Mouse (Mus musculus): ENCODE measurements around the gene Chpf. TPM values are rescaled to one million over a fixed set of nuclear protein-coding genes. Genes with fewer than 3 reads are reported as not detected.

Gene Chpf
- polyA plus RNA-seq, 1 experiment from 2014 or later = 3.1 TPM

- Histone ChIP-seq H3K4me2 (ENCODE audit: low read depth, low read length) (no peak overlapping the region), H3K9me3 (replicated peaks; ENCODE audit: control insufficient read depth, low read length) (no peaks in the 10 kb centered on the region), H3K4me3 (ENCODE audit: low read depth, low read length) (no peak overlapping the region)
These were observed 37.6 kb downstream of the Chpf start for GRCm38 (mm10) chr1:75441471-75441996.

GRCm38 (mm10) chr1:75440661-75441060 lies 38.4 kb downstream of the Chpf start:
- H3K4me1 ChIP-seq (ENCODE audit: control insufficient read depth, low read depth, low read length) = peaks cover 22% of the 10 kb centered on the region
- no peak overlapping the region for H3K27ac ChIP-seq (ENCODE audit: low read length)
- no peak overlapping the region for H3K4me3 ChIP-seq (ENCODE audit: low read depth, low read length)
- H3K36me3 ChIP-seq (ENCODE audit: control insufficient read depth, insufficient read depth) = no peaks in the 10 kb centered on the region; the same call in 1 of the 2 replicates
- no peaks in the 10 kb centered on the region for H3K27me3 ChIP-seq (ENCODE audit: control insufficient read depth, insufficient read depth, low read depth, low read length)
- no peak for ATAC-seq (ENCODE audit: low read depth)
- no peaks in the 10 kb centered on the region for H3K9me3 ChIP-seq (replicated peaks; ENCODE audit: control insufficient read depth, low read length)
- H3K9ac ChIP-seq (ENCODE audit: low read depth, low read length) = no peak overlapping the region
- H3K4me2 ChIP-seq (ENCODE audit: low read depth, low read length) = no peak overlapping the region
- WGBS (ENCODE audit: insufficient replicate concordance) = 84% methylated on average over 7 of the region's 7 CpGs

More at GRCm38 (mm10) chr1:75441471-75441996, 37.6 kb downstream of the Chpf start:
- Histone ChIP-seq H3K27me3 (ENCODE audit: control insufficient read depth, insufficient read depth, low read depth, low read length) (peaks cover 5% of the 10 kb centered on the region), H3K4me1 (ENCODE audit: control insufficient read depth, low read depth, low read length) (peaks cover 27% of the 10 kb centered on the region), H3K9ac (ENCODE audit: low read depth, low read length) (no peak overlapping the region), H3K36me3 (ENCODE audit: control insufficient read depth, insufficient read depth) (no peaks in the 10 kb centered on the region; the same call in 1 of the 2 replicates), H3K27ac (ENCODE audit: low read length) (no peak overlapping the region)
- ATAC-seq (ENCODE audit: low read depth) = no peak
- WGBS (ENCODE audit: insufficient replicate concordance) = 77% methylated on average over 15 of the region's 15 CpGs

GRCm38 (mm10) chr1:75438782-75439181 lies 40.3 kb downstream of the Chpf start:
- Histone ChIP-seq H3K4me1 (ENCODE audit: control insufficient read depth, low read depth, low read length) (peaks cover 13% of the 10 kb centered on the region), H3K36me3 (ENCODE audit: control insufficient read depth, insufficient read depth) (no peaks in the 10 kb centered on the region; the same call in 1 of the 2 replicates), H3K4me2 (ENCODE audit: low read depth, low read length) (no peak overlapping the region), H3K9ac (ENCODE audit: low read depth, low read length) (no peak overlapping the region), H3K9me3 (replicated peaks; ENCODE audit: control insufficient read depth, low read length) (no peaks in the 10 kb centered on the region), H3K27ac (ENCODE audit: low read length) (no peak overlapping the region), H3K4me3 (ENCODE audit: low read depth, low read length) (no peak overlapping the region), H3K27me3 (ENCODE audit: control insufficient read depth, insufficient read depth, low read depth, low read length) (no peaks in the 10 kb centered on the region)
- 80% methylated on average over 8 of the region's 9 CpGs for WGBS (ENCODE audit: insufficient replicate concordance)
- no peak for ATAC-seq (ENCODE audit: low read depth)

GRCm38 (mm10) chr1:75435475-75436328 lies 43.4 kb downstream of the Chpf start, which contains the start of gene Gmppa:
Gene Gmppa (plus strand): TSS chr1:75435930.
- peak; percentile 79 for ATAC-seq (ENCODE audit: low read depth)
- H3K27me3 ChIP-seq (ENCODE audit: control insufficient read depth, insufficient read depth, low read depth, low read length) = peaks cover 8% of the 10 kb centered on the region; the same call in 1 of the 2 replicates
- peaks cover 13% of the 10 kb centered on the region for H3K4me1 ChIP-seq (ENCODE audit: control insufficient read depth, low read depth, low read length)
- H3K9ac ChIP-seq (ENCODE audit: low read depth, low read length) = peak within 1 kb of the TSS; percentile 77
- 6% methylated on average over 28 of the region's 28 CpGs for WGBS (ENCODE audit: insufficient replicate concordance)
- H3K27ac ChIP-seq (ENCODE audit: low read length) = no peak within 1 kb of the TSS
- peak within 1 kb of the TSS; percentile 73 for H3K4me3 ChIP-seq (ENCODE audit: low read depth, low read length)
- H3K36me3 ChIP-seq (ENCODE audit: control insufficient read depth, insufficient read depth) = no peaks in the 10 kb centered on the region; the same call in 1 of the 2 replicates
- H3K9me3 ChIP-seq (replicated peaks; ENCODE audit: control insufficient read depth, low read length) = no peaks in the 10 kb centered on the region
- peak within 1 kb of the TSS; percentile 73 for H3K4me2 ChIP-seq (ENCODE audit: low read depth, low read length)

GRCm38 (mm10) chr1:75425796-75426471 lies 53.2 kb downstream of the Chpf start:
- no peaks in the 10 kb centered on the region; the same call in none of the 2 replicates for H3K4me1 ChIP-seq (ENCODE audit: control insufficient read depth, low read depth, low read length)
- H3K36me3 ChIP-seq (ENCODE audit: control insufficient read depth, insufficient read depth) = no peaks in the 10 kb centered on the region
- no peaks in the 10 kb centered on the region for H3K9me3 ChIP-seq (replicated peaks; ENCODE audit: control insufficient read depth, low read length)
- no peak for ATAC-seq (ENCODE audit: low read depth)
- no peak overlapping the region for H3K4me3 ChIP-seq (ENCODE audit: low read depth, low read length)
- H3K27me3 ChIP-seq (ENCODE audit: control insufficient read depth, insufficient read depth, low read depth, low read length) = peaks cover 48% of the 10 kb centered on the region
- no peak overlapping the region for H3K4me2 ChIP-seq (ENCODE audit: low read depth, low read length)
- WGBS (ENCODE audit: insufficient replicate concordance) = 13% methylated on average over 10 of the region's 10 CpGs
- no peak overlapping the region for H3K9ac ChIP-seq (ENCODE audit: low read depth, low read length)
- no peak overlapping the region for H3K27ac ChIP-seq (ENCODE audit: low read length)

Other genes starting within 250 kb of the Chpf start
- gene A630095N17Rik, start 247.2 kb downstream of the Chpf start, polyA plus RNA-seq (2015; fragmentation: Nextera tagmentation; extraction: Ambion mirVana) = 0.25 TPM in 1 of 2 replicates, not detected in the other
- 33.8 and 33.9 TPM in 2 replicates for gene Dnajb2, start 242.9 kb downstream of the Chpf start, polyA plus RNA-seq (2015; fragmentation: Nextera tagmentation; extraction: Ambion mirVana)
- 0.04 and 0.11 TPM in 2 replicates for gene Ptprn, start 214.8 kb downstream of the Chpf start, polyA plus RNA-seq (2015; fragmentation: Nextera tagmentation; extraction: Ambion mirVana)
- 0.15 TPM in 1 of 2 replicates, not detected in the other for gene Resp18, start 200.9 kb downstream of the Chpf start, polyA plus RNA-seq (2015; fragmentation: Nextera tagmentation; extraction: Ambion mirVana)
- 52.4 and 52.7 TPM in 2 replicates for gene Dnpep, start 161.3 kb downstream of the Chpf start, polyA plus RNA-seq (2015; fragmentation: Nextera tagmentation; extraction: Ambion mirVana)
- gene Des, start 119.0 kb downstream of the Chpf start, polyA plus RNA-seq (2015; fragmentation: Nextera tagmentation; extraction: Ambion mirVana) = 7.2 and 13.9 TPM in 2 replicates
- 7.6 and 8.0 TPM in 2 replicates for gene Speg, start 104.0 kb downstream of the Chpf start, polyA plus RNA-seq (2015; fragmentation: Nextera tagmentation; extraction: Ambion mirVana)
- gene Gmppa, start 43.4 kb downstream of the Chpf start, polyA plus RNA-seq (2015; fragmentation: Nextera tagmentation; extraction: Ambion mirVana) = 32.5 and 35.7 TPM in 2 replicates
- gene Asic4, start 28.9 kb downstream of the Chpf start, polyA plus RNA-seq (2015; fragmentation: Nextera tagmentation; extraction: Ambion mirVana) = 0.06 TPM in 1 of 2 replicates, not detected in the other
- 0.06 and 0.07 TPM in 2 replicates for gene Tmem198, start 225 bp upstream of the Chpf start, polyA plus RNA-seq (2015; fragmentation: Nextera tagmentation; extraction: Ambion mirVana)
- 4.0 and 6.3 TPM in 2 replicates for gene Obsl1, start 27.1 kb upstream of the Chpf start, polyA plus RNA-seq (2015; fragmentation: Nextera tagmentation; extraction: Ambion mirVana)
- 0.63 and 0.90 TPM in 2 replicates for gene Inha, start 27.8 kb upstream of the Chpf start, polyA plus RNA-seq (2015; fragmentation: Nextera tagmentation; extraction: Ambion mirVana)
- gene Stk11ip, start 42.2 kb upstream of the Chpf start, polyA plus RNA-seq (2015; fragmentation: Nextera tagmentation; extraction: Ambion mirVana) = 4.9 and 5.7 TPM in 2 replicates
- 0.71 and 1.1 TPM in 2 replicates for gene Slc4a3, start 67.0 kb upstream of the Chpf start, polyA plus RNA-seq (2015; fragmentation: Nextera tagmentation; extraction: Ambion mirVana)